Mouse (Mus musculus) embryo, embryonic 11 days (tissue): Measurements from ENCODE around the gene Gngt2.

Source experiments
- DNase-seq: peaks from one replicate; pipeline ENCODE4 v3.0.0-alpha.2; 2015

Gene Gngt2

GRCm38 (mm10) chr11:95837059-95837458 is at the start of gene Gngt2:
TSS of gene Gngt2 (plus strand) at chr11:95837216.
- no peak for DNase-seq

DNA sequence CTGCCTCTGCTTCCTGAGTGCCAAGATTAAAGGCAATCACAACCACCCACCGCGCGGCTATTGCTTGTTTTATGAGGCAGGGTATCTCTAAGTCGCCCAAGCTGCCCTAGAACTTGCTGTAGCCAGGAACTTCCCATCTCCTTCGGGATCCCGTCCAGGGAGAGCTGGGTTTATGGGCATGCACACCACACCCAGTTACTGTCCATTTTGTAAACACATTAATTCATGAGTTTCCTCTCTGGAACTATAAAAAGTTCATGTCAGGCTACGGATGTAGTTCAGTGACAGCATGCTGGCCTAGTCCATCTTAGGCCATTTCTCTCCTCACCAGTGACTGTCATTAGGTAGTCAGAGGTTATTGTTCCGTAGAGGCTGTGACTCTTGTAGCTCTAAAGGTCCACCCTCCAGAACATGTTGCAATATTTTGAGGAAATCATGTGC is 47.5 kb upstream of the Gngt2 start:
- no peak for DNase-seq

DNA sequence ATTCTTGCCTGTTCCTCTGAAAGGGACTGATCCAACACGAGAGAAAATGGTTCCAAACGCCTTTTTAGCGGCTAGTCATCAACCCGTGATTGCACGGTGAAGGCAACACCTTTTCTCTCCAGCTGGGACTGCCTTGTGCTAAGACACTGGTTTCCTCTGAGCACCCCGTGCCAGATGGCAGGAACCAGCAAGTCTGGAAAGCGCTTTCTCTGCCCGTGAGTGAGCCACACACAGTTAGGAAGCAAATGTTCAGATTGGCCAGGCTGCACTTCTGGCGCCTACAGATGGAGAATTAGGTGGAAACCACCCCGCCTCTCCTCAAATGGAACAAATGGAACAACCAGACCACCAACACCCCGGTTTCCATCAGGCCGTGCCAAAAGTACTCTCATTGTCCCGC is 45.2 kb upstream of the Gngt2 start:
- DNase-seq = no peak

DNA sequence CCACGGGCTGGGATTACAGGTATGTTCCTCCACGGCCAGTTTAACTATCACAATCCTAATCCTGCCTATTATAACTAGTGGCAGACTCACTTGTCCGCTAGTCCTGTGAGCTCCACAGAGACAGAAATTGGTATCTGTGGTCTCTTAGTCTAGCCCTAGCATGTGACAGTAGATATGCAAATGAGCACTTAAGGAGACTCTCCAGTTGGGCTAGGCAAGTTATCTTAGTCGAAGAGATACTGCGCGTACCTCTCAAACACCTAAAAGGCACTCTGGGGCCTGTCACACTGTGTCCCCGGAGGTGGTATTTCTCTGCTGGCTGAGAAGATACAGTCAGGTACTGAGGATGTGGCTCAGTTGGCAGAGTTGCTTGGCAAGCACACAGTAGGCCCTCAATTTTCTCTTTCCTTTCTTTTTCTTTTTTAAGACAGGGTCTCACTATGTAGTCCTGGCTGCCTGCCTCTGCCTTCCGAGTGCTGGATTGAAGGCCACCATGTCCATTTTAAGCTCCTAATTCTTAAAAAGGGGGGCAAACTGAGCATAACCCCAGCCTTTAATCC is 44.0 kb upstream of the Gngt2 start:
- no peak for DNase-seq

DNA sequence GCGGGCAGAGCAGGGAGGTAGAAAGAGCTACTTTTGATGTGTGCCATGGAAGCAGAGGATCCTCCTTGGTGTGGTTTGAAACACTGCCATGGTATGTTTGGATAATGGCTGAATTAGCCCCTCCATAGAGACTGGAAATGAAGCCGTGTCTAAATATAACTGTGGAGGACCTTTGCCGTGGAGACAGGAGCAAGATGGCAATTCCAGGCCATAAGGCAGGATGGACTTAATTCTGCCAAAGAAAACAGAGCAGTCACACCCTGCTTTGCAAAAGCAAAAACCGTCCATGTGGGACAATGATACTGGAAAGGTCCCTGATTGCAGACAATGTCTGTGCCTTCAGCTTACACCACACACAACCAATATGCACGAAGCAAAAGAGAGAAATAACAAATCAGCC is 42.8 kb upstream of the Gngt2 start:
- DNase-seq = no peak

GRCm38 (mm10) chr11:95795582-95795981 is 41.4 kb upstream of the Gngt2 start:
- DNase-seq = no peak

DNA sequence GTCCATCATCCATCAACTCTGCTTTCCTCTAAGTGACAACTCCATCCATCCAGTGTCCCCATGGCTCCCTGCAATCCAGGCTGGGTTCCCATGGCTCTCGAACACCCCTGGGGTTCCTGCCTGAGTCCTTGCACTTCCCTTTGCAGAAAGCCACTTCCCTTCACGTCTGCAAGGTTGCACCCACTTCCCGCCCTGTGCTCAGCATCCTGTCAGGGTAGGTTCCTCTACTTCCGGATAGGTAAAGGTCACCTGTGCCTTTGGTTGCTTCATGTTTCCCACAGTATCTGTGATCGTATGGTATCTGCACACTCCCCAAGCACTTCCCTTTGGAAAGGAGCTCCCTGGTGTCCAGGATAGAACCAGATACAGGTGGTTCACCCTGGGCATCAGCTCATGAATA is 32.0 kb upstream of the Gngt2 start:
- DNase-seq = no peak

GRCm38 (mm10) chr11:95805527-95805926 is 31.5 kb upstream of the Gngt2 start:
- no peak for DNase-seq

GRCm38 (mm10) chr11:95807884-95808283 is 29.1 kb upstream of the Gngt2 start:
- no peak for DNase-seq

DNA sequence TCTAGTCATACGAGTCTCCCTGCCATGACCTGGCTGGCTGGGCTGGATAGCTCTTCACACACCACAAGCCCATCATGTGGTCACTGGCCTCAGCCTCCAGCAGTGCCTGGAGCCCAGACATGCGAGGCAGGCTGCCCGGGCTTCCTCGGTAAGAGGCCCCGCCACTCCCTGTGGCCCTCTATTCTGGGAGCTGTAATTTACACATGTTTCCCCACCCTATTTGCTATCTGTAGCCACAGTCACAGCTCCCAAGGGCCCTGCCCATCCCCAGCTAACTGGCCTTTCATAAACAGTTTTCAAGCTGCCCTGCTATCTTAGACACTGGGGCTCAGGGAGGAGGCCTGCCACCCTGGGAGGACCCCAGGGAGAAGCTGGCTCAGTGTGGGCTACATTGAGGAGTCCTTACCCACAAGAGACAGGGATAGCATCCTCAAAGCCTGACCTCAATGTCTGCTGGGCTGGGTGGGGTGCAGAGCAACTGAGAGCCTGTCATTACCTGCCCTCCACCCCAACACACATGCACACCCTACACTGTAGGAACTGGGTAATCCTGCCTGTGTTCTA is 28.5 kb upstream of the Gngt2 start:
- no peak for DNase-seq

DNA sequence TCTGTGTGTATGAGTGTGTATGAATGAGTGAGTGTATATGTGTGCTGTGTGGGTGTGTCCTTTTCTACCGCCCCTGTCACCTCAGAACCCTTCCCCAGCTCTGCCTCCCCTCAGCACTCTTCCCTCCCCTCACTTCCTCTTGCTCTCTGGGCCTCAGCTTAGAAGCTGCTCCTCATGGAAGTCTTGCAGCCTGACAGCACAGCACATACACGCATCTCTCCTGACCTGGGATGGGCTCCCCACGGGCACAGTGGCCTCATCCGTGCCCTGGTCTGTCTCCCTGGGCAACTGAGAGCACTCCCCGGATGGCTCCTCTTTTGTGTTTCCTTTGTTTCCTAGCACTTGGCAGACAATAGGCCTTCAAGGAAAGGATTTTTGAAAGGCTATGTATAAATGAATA is 27.4 kb upstream of the Gngt2 start:
- DNase-seq = no peak

DNA sequence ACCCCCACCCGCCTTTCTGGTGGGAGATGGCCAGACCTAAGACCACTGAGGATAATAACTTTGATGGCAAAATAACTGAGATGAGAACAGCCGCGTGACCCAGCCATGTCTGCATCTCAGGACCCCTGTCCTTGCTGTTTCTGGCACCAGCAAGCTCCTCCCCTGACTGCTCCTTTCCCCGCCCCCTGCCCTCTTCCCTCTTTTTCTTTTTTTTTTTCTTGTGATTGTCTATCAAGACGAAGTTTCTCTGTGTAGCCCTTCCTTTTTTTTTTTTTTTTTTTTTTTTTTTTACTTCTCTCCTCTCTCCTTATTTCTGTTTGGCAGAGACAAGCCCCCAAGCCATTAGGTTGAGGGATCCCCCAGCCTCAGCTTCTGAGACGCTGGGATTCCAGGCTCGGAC is 26.2 kb upstream of the Gngt2 start:
- DNase-seq = no peak

DNA sequence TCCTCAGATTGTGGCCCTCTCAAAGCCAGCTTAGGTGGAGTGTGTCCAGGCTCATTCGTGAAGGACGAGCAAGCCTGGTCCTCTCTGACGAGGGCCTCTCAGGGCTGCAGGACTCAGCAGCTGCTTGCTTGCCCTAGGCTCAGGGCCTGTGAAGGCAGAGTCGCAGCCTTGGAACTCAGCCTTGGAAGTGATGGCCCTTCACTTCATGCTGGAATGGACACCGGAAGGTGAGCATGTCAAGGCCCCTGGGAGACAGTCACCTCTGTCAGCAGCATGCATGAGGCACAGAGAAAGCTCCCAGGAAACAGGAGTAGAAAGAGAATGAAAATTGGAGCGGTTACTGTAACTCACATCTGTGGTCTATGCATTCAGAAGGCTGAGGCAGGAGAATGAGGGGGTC is 25.3 kb upstream of the Gngt2 start:
- no peak for DNase-seq

DNA sequence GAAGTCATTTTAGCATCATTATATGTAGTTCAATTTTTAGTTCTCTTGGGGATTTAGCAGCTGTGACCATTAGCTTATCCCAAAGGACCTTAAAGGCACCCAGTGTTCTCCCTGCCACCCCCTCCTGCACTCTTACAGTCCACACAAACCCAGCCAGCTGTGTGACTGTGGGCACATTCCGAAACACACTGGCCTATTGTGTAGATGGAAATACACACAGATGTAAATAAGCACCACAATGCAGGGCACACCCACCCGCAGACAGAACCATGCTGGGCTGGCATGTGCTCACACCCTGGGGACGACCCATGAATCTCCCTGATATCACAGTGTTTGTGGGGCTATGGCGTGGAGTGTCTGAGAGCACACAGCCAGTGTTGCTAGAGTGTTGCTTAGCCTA is 24.8 kb upstream of the Gngt2 start:
- no peak for DNase-seq

GRCm38 (mm10) chr11:95814101-95814500 is 22.9 kb upstream of the Gngt2 start:
- DNase-seq = no peak

GRCm38 (mm10) chr11:95814857-95815256 is 22.2 kb upstream of the Gngt2 start:
- DNase-seq = no peak

DNA sequence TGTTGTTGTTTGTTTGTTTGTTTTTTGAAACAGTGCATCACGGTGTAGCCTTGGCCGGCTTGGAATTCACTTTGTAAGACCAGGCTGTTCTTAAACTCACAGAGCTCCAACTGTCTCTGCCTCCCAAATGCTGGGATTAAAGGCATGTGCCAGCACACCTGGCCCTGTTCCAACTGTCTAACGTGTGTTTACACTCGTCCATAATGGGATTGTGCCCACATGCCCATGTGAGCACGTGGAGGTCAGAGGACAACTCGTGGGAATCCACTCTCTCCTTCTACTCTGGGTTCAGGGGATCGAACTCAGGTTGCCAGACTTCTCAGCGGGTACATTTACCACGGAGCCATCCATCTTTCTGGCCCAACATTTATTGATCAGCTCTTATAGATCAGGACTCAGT is 21.6 kb upstream of the Gngt2 start:
- DNase-seq = no peak

DNA sequence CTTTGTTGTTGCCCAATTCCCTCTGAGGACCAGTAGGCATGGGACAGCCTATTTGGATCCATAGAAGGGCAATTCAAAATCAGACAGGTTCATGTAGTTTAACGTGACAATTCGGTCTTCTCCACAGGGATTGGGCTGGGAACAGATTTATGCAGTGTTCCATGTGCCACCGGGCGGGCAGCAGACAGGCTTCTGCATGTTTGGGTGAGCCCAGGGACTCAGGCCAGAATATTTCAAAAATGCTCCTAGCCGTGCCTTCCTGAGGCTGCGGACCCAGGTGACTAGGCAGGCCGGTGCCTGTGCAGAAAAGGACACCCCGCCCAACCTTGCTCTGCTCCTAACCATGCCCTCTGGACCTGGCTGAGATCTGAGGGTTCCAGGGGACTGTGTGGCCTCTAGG is 17.9 kb upstream of the Gngt2 start:
- no peak for DNase-seq

DNA sequence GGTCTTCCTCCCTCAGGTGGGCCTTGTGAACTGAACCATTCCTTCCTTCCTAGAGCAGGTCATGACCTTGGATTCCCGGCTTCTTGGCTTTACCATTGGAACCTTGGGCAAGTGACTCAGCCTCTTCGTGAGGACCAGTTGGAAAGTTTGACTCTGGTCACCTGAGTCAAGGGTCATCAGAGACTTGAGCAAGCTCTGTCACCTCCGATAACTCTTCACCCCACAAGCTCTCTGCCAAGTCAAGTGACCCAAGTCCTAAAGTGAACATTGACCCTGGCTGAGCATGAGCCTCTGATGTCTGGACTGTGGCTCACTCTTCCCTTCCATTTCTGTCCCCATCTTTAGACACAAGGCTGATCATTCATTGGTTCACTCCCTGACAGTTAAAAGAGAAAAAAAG is 15.5 kb upstream of the Gngt2 start:
- no peak for DNase-seq

- no peak for DNase-seq
Observed at GRCm38 (mm10) chr11:95822437-95822836, 14.6 kb upstream of the Gngt2 start.

GRCm38 (mm10) chr11:95824071-95824876 is 12.7 kb upstream of the Gngt2 start, which contains the start of gene Phospho1:
TSS of gene Phospho1 (plus strand) at chr11:95824499.
- peak; percentile 95 for DNase-seq

GRCm38 (mm10) chr11:95824877-95825243 is 12.2 kb upstream of the Gngt2 start:
- no peak for DNase-seq

DNA sequence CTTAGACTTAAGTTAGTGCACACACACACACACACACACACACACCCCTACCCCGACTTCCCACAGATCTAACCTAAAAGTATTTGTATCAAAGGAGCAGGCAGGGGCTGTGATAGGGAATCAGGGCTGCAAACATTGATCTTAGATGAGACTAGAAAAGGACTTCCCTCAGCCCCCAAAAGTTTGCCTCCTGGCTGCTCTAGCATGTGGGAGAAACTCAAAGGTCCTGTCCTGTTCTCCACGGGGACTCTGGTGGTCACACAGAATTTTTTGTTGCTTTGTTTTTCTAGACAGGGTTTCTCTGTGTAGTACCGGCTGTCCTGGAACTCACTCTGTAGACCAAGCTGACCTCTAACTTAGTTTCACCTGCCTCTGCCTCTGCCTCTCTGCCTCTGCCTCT is 11.4 kb upstream of the Gngt2 start:
- DNase-seq = no peak
